Mouse (Mus musculus) spleen, adult 2 months (tissue): Measurements from ENCODE around the gene Nek4.

Source experiments
- CTCF ChIP-seq: fragments of 200-500 bp; IDR thresholded peaks from 2 replicates; pipeline ENCODE4 v1.5.1; 2011; ENCODE audit warnings: mild to moderate bottlenecking, inconsistent platforms; ENCODE audit not compliant: insufficient read depth, insufficient read length, insufficient replicate concordance; ENCODE audit errors: extremely low read depth
- POLR2A ChIP-seq: fragments of 200-500 bp; IDR thresholded peaks from 2 replicates; pipeline ENCODE4 v1.6.1; 2011; ENCODE audit warnings: low read depth, low read length, inconsistent platforms

- no peak for TF ChIP-seq CTCF
- TF ChIP-seq POLR2A, result no peak
Measured at GRCm38 (mm10) chr14:30902628-30903027, 48.5 kb upstream of the Nek4 start.
